Mouse (Mus musculus): ENCODE results near the gene Rtp1.

The Rtp1 gene

DNA sequence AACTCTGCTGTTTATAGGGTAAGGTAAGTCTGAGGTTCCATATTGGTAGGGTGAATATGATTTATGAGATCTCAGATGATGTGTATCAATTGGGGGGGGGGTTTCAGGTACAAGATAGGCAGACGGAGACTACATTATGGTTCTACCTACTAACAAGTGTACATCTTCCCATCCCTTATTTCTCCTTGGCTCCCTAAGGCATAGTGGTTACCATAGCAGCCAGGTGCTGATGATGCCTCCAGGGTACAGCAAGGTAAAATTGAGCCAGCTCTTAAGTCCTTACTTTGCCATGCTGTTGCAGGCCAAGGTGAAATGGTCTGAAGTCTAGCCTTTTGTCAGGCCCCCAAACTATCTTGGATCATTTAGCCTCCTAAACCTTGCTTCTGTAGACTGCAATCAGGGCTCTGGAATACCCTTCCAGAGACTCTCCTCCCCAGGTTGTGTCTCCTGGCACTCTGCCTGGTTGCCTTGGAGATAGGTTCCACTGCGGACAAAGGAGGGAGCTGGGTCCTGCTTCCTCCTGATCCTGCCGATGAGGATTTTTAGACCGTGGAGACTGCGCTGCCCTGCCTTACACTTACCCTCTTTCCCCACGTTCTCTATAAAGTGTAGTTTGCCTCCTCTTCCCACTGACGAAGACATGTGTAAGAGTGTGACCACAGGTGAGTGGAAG is at the start of gene Rtp1:
Gene Rtp1 (plus strand): TSS at position 487 of the 673 bp plus-strand sequence.
- no peak for DNase-seq

DNA sequence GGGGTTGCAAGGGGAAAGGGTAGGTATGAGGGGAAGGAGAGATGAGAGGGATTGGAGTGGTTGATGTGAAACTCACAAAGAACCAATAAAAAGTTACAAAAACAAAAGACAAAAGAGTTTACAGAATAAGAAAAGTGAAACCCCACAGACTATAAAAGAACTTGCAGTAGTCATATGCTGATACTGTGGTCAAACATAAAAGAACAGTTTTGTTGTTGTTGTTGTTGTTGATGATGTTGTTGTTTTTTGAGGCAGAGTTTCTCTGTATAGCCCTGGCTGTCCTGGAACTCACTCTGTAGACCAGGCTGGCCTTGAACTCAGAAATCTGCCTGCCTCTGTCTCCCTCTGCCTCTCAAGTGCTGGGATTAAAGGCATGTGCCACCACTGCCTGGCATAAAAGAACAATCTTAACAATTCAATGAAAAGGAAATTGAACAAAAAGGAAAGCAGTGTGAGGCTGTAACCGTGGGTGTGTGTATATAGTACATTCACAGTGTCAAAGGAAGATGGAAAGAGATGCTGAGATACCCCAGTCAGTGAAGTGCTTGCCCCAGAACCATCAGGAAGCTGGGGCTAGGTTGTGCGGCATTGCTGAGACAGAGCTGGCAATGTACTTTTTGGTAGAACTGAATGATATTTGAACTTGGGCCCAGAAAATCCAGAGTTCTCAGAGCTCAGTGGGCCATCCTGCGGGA is 49.2 kb upstream of the Rtp1 start:
- DNase-seq = no peak

DNA sequence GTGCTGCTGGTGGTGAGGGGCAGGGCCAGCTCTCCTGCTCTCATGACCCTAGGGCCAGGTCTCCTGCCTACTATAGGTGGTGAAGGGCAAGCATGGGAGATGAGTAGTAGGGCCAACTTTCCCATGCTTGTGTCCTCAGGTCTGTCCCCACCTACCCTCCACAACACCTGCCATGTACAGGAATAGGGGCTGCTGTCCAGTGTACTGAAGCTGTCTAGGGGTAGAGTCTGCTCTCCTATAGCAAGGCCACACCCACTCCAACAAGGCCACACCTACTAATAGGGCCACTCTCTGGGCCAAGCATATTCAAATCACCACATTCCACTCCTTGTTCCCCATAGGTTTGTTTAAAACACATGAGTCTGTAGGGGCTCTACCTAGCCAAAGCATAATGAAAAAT is 44.6 kb upstream of the Rtp1 start:
- no peak for DNase-seq

DNA sequence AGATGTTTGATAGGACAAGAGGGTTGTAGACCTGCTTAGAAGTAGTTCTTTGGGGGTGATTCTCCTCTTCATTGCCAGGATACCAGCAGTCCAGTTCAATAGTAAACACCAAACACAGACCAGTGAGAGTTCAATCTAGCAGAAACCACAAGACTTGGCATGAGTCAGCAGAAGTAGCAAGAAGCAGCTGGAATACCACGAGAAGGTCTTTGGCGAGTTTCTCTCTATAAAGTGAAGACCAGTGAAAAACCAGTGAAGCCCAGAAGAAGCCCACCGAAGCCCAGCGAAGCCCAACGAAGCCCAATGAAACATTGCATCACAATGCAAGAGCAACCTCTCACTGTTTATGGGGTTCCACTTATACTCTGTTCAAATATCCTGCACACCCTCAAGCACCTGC is 31.0 kb upstream of the Rtp1 start:
- DNase-seq = no peak

- DNase-seq = no peak
These were observed 27.5 kb upstream of the Rtp1 start for GRCm38 (mm10) chr16:23401463-23401862.

- no peak for DNase-seq
These were observed 27.0 kb upstream of the Rtp1 start for GRCm38 (mm10) chr16:23401959-23402358.

DNA sequence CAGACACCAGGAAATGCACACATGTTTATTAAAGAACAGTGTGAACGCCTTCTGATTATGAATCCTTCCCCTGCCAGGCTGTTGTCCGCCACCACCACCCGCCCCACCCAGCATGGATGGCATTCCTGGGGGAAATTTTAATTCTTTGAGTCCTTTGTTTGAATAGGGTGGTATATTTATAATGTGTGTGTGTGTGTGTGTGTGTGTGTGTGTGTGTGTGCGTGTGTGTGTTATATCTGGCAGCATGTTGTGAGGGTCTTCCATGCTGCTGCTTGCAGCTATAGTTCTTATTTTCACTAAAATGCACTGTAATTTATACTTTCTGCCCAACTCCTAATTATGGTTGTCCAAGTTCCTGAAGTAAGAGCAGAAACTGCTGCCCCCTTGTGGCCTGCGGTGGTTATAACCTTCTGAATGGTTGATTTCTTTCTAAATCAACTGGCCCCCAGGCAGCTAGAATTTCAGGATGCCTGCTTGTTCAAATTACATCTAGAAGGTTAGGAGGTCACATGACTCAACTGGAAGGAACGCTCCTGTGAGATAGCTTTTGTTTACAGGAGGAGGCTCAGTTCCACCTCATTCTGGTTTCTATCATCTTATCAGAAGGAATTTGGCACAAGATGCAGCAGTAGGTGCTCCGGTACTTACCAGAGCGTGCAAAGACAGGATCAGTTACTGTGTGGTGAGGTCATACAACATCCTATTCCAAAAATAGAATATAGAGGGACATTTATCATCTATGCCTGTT is 25.8 kb upstream of the Rtp1 start:
- DNase-seq = peak; percentile 83

DNA sequence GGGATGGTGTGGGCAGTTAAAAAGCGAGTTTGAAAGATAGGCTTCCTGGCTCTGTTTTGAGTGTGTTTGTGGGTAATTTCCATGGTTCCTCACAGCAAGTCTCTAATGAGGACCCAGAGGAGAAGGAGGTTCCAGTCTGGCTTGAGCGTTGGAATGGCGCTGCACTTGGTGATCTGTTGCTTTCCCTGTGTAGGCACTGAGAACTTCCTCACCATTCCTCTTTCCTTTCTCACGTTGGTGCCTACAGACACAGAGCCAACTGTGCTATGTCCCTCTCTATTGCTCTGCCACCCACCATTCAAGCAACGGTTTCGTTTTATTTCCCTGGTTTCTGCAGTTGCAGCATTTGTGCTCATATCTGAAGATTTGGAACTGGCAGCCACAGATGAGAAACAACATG is 16.0 kb upstream of the Rtp1 start:
- DNase-seq = no peak

GRCm38 (mm10) chr16:23416261-23416656 is 12.7 kb upstream of the Rtp1 start:
- DNase-seq = no peak

GRCm38 (mm10) chr16:23416657-23417293 is 12.2 kb upstream of the Rtp1 start:
- DNase-seq = no peak

- DNase-seq = no peak
These were observed 11.3 kb upstream of the Rtp1 start for GRCm38 (mm10) chr16:23417456-23418240.

GRCm38 (mm10) chr16:23419565-23420085 is 9.3 kb upstream of the Rtp1 start:
- DNase-seq = no peak

GRCm38 (mm10) chr16:23423825-23424224 is 5.1 kb upstream of the Rtp1 start:
- no peak for DNase-seq

GRCm38 (mm10) chr16:23427701-23428100 is 1.2 kb upstream of the Rtp1 start:
- peak; percentile 7 for DNase-seq

DNA sequence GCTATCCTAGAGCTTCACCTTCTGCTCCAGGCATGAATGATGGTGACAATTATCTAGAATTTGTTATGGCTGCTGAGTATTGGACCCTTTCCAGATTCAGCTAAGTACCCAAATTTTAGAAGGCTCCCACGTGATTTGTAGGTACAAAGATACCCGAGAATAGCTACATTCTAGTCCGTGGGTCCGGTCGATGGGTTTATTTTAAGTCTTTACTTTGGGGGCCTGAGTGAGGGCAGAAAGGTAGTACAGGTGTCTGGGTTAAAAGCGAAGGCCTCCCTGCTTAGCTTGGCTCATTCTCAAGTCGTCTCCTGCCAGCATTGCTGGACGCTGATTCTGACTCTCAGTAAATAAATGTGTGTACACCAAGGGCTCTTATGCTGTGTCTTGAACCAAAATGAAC is 1.1 kb downstream of the Rtp1 start:
- DNase-seq = no peak

- no peak for DNase-seq
These were observed 8.7 kb downstream of the Rtp1 start for GRCm38 (mm10) chr16:23437404-23438166.

GRCm38 (mm10) chr16:23444231-23444630 is 15.3 kb downstream of the Rtp1 start:
- DNase-seq = no peak

DNA sequence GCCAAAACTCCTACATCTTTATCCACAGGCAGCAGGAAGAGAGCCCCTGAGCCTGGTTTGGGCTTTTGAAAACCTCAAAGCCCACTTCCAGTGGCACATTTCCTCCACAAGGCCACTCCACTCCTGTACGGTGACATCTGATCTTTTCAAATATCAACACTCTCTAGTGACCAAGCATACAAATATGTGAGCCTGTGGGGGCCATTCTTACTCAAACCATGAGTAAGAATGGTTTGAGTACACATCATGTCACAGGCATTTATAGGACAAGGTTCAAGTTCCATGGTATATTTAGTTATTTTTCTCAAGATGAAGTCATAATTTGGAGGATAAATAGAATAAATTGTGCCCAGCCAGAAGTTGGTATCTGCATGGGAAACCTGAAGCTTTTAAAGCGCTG is 21.0 kb downstream of the Rtp1 start:
- DNase-seq = no peak

DNA sequence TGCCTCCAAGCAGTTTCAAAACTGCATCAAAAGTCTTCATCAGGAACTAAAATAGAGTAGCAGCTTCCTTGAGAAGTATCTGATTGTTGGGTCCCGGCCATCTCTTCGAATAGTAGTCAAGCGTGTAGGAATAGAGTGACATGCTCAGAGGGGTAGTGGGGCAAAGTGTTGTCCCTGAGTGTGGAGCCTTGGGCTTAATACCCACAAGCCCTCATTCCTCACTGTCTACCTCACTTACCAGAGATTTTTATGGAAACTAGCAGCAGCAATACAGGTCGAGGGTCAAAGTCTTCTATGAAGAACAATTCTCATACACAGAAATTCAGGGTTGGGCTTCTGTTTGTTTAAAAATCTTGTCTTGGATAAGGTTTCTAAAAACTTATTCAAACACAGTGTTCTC is 21.9 kb downstream of the Rtp1 start:
- DNase-seq = no peak

- peak; percentile 78 for DNase-seq
These were observed 23.5 kb downstream of the Rtp1 start for GRCm38 (mm10) chr16:23452476-23452875.

DNA sequence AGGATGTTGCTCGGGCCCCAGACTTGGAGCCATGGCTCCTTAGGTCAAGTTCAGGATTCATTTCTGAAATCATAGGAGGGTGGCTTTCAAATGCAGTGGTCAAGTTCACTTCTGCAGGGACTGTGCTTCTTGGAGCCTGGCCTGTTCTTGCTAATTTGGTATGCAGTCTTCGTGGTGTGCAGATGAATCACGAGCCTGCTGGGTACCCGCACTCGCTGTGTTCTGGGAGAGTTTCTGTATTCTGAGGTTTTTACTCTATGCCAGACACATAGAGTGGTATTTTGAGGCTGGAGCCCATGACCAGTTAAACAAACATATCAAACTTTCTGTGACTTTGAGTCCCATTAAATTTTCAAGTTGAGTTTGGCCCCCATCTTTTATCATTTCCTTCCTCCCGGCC is 25.4 kb downstream of the Rtp1 start:
- no peak for DNase-seq

- DNase-seq = no peak
These were observed 27.6 kb downstream of the Rtp1 start for GRCm38 (mm10) chr16:23456534-23456933.
